Mouse (Mus musculus) stomach, embryonic 15.5 days (tissue): ENCODE results near the gene Csnk1d. TPM values are rescaled to one million over a fixed set of nuclear protein-coding genes. Genes with fewer than 3 reads are reported as not detected.

Experiments used
- ATAC-seq: fragments of 200-750 bp; cut with Nextera tagmentation; 2 replicates; pipeline ENCODE4 v1.8.0; 2017; ENCODE audit warnings: low read depth, moderate number of reproducible peaks, moderate TSS enrichment; ENCODE audit not compliant: insufficient read depth, low FRiP score
- H3K27ac ChIP-seq: fragments of 300-500 bp; sonication (generic); 2 replicates; pipeline ENCODE4 v1.5.1; 2015; ENCODE audit warnings: mild to moderate bottlenecking, inconsistent platforms
- H3K27me3 ChIP-seq: fragments of 300-500 bp; sonication (generic); replicated peaks from 2 replicates; pipeline ENCODE4 v1.6.1; 2015; ENCODE audit warnings: inconsistent platforms
- H3K36me3 ChIP-seq: fragments of 300-500 bp; sonication (generic); 2 replicates; pipeline ENCODE4 v1.6.1; 2015; ENCODE audit warnings: inconsistent platforms
- H3K4me1 ChIP-seq: fragments of 300-500 bp; sonication (generic); 2 replicates; pipeline ENCODE4 v1.6.1; 2015; ENCODE audit warnings: inconsistent platforms
- H3K4me2 ChIP-seq: fragments of 300-500 bp; sonication (generic); 2 replicates; pipeline ENCODE4 v1.6.1; 2015; ENCODE audit warnings: mild to moderate bottlenecking, inconsistent platforms
- H3K4me3 ChIP-seq: fragments of 300-500 bp; sonication (generic); replicated peaks from 2 replicates; pipeline ENCODE4 v1.5.1; 2015; ENCODE audit warnings: inconsistent platforms
- H3K9ac ChIP-seq: fragments of 300-500 bp; sonication (generic); 2 replicates; pipeline ENCODE4 v1.6.1; 2015; ENCODE audit warnings: inconsistent platforms
- H3K9me3 ChIP-seq: fragments of 300-500 bp; sonication (generic); 2 replicates; pipeline ENCODE4 v1.6.1; 2016; ENCODE audit warnings: inconsistent platforms
- WGBS: fragments of 180-500 bp; shearing (Covaris S2); methylation state at CpG from one replicate; pipeline ENCODE4 v1.1.7; 2015; 5-methylcytosine and 5-hydroxymethylcytosine counted together
- polyA plus RNA-seq: library from polyadenylated mRNA; unstranded; fragments of >200 nt; fragmentation: Nextera tagmentation; extraction: Ambion mirVana; gene quantifications from 2 replicates; pipeline ENCODE4 v1.2.1, GENCODE M21; 2015

Csnk1d gene
- polyA plus RNA-seq, 1 experiment from 2014 or later = 110 TPM

DNA sequence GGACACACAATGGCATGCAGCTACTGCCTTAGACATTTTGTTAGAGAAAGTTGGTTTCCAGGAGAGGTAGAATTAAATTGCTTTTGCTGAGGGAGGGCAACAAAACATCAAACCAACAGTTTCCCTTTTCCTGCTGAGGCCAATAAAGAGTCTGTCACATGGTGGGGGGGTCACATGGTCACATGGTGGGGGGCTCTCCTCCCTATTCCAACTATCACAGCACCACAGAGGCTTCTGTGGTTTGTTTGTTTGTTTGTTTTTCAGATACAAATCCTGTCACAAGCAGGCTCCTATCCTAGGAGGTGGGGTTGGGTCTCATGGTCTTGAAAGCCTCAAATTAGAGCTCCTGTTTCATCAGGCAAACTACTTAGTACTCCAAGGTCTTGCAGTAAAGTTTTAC lies 8.7 kb downstream of the Csnk1d start:
- Histone ChIP-seq H3K9ac (no peak overlapping the region), H3K9me3 (no peaks in the 10 kb centered on the region), H3K36me3 (peaks cover 23% of the 10 kb centered on the region), H3K4me1 (no peaks in the 10 kb centered on the region), H3K27ac (no peak overlapping the region), H3K27me3 (no peaks in the 10 kb centered on the region), H3K4me2 (no peak overlapping the region), H3K4me3 (no peak overlapping the region)
- ATAC-seq = no peak

GRCm38 (mm10) chr11:120981661-120982060 lies 9.5 kb downstream of the Csnk1d start:
- Histone ChIP-seq H3K4me3 (no peak overlapping the region), H3K9ac (no peak overlapping the region), H3K4me1 (no peaks in the 10 kb centered on the region), H3K27ac (no peak overlapping the region), H3K4me2 (no peak overlapping the region), H3K36me3 (peaks cover 23% of the 10 kb centered on the region), H3K27me3 (no peaks in the 10 kb centered on the region), H3K9me3 (no peaks in the 10 kb centered on the region)
- WGBS = 85% methylated on average over 4 of the region's 4 CpGs
- no peak for ATAC-seq

DNA sequence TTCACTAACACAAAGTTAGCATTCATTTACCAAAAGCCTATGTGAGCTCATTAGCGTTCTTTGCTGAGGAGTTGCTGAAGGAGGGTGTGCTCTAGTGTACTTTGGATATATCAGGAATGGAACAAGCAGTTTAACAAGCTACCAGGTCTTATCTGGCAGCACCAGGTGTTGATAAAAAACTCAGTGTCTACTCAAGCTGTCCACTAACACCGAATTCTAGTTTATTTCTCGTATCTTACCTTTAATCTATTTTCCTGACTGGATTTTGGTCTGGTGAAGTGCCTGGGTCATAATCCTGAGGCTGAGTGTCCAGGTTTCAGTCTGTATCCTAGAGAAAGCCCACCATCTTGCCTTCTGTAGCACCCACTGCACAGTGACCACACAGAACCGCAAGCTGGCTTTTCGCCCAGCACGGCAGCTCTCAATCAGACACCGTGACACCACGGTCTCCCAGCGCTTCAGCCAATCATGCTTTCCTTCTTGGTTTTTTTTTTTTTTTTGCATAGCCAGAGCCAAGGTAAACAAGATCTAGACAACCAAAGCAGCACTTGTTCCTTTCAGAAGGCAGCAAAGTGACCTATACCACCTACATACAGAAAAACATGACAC lies 10.6 kb downstream of the Csnk1d start:
- 73% methylated on average over 9 of the region's 9 CpGs for WGBS
- peak; percentile 78; the same call in 1 of the 2 replicates for ATAC-seq
- Histone ChIP-seq H3K9me3 (no peaks in the 10 kb centered on the region), H3K4me1 (no peaks in the 10 kb centered on the region), H3K4me2 (no peak overlapping the region), H3K9ac (no peak overlapping the region), H3K27me3 (no peaks in the 10 kb centered on the region), H3K27ac (peak overlapping the region; percentile 52; the same call in 1 of the 2 replicates), H3K36me3 (peaks cover 31% of the 10 kb centered on the region), H3K4me3 (no peak overlapping the region)

GRCm38 (mm10) chr11:120979711-120980426 lies 11.3 kb downstream of the Csnk1d start:
- Histone ChIP-seq H3K4me2 (no peak overlapping the region), H3K4me1 (no peaks in the 10 kb centered on the region), H3K9ac (no peak overlapping the region), H3K36me3 (peaks cover 35% of the 10 kb centered on the region), H3K9me3 (no peaks in the 10 kb centered on the region), H3K27ac (no peak overlapping the region), H3K4me3 (no peak overlapping the region), H3K27me3 (no peaks in the 10 kb centered on the region)
- ATAC-seq = peak; percentile 63
- WGBS = 69% methylated on average over 8 of the region's 8 CpGs

DNA sequence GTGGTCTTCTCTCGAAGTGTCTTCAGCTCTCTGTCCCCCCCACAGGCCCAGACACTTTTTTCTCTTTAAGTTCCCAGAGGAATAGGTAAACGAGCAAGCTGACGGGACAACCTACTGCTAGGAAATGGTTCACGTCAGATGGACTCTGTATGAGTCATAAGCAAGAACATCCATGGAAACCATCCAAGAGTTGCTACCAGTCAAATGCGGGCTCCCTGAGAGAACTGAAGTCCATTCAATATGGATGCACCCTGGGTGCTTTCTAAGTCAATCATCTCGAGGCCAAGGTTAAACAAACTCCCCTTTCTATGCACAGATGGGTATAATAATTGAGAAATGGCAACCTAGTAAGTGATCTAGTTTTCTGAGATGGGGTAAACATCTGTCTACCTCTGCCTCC lies 17.8 kb downstream of the Csnk1d start:
- no peaks in the 10 kb centered on the region for H3K4me1 ChIP-seq
- H3K27me3 ChIP-seq = no peaks in the 10 kb centered on the region
- no peak overlapping the region for H3K4me2 ChIP-seq
- H3K27ac ChIP-seq = no peak overlapping the region
- peaks cover 57% of the 10 kb centered on the region for H3K36me3 ChIP-seq
- H3K9me3 ChIP-seq = no peaks in the 10 kb centered on the region
- H3K4me3 ChIP-seq = no peak overlapping the region
- no peak for ATAC-seq
- WGBS = 62% methylated on average over 6 of the region's 6 CpGs
- no peak overlapping the region for H3K9ac ChIP-seq

DNA sequence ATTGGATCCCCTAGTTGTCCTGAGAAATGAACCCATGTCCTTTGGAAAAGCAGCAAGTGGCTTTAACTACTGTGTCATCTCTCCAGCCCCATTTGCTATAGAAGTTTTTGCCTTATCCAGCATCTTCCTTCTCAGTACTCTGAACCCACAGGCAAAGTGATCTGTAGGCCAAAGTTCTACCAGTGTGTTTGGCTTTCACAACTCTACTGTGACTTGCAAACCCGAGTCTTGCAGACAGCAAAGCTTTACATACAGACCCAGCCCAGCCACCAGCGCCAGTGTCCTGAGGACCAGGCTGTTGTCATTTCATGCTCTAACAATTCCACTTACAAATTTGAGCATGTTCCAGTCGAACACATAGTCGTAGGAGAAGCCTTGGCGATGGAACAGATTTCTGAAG lies 19.9 kb downstream of the Csnk1d start:
- Histone ChIP-seq H3K9ac (no peak overlapping the region), H3K4me2 (no peak overlapping the region), H3K27me3 (no peaks in the 10 kb centered on the region), H3K27ac (no peak overlapping the region), H3K9me3 (no peaks in the 10 kb centered on the region), H3K4me3 (no peak overlapping the region), H3K4me1 (0 out of 2 replicates have a peak, but pooled peaks cover 2% of the 10 kb centered on the region), H3K36me3 (peaks cover 77% of the 10 kb centered on the region)
- WGBS = 93% methylated on average over 5 of the region's 5 CpGs
- no peak for ATAC-seq

DNA sequence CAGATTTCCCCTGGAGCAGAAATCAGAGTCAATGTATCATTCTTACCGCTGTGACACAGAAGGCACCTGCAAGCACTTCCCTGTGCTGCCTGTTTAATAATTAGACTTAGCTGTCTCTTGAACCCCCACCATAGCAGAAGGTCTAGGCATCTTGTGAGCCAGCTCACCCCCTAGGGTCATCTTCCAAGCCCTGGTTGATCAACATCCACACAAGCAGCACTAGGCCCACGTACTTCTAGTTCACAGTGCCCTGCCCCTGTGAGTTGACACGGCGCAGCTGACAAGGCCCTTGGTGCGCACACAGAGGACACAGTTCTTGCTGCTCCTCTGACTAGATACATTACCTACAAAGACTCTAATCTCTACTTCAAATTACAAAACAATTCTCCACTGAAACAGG lies 21.4 kb downstream of the Csnk1d start:
- ATAC-seq = no peak
- Histone ChIP-seq H3K27me3 (no peaks in the 10 kb centered on the region), H3K4me1 (peaks cover 7% of the 10 kb centered on the region; the same call in 1 of the 2 replicates), H3K9ac (no peak overlapping the region), H3K27ac (no peak overlapping the region), H3K4me3 (no peak overlapping the region), H3K9me3 (no peaks in the 10 kb centered on the region), H3K4me2 (no peak overlapping the region), H3K36me3 (peaks cover 81% of the 10 kb centered on the region)
- WGBS = 92% methylated on average over 5 of the region's 5 CpGs

DNA sequence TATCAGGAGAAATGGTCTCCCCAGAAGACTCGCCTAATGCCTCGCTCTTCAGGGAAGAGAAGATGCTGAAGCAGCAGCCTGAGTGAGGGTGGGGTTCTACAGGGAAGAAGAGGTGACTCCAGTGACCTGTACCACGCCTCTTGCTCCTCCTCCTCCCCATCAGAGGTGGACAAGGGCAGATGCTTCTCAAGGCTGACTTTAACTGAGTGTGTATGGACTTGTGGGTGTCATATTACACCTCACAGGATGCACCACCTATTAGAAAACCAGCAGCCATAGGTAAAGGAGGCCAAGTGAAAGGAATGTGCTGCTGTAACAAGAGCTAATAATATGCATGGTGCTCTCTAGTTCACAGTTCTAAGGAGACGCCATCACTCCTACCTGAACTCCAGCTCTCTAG lies 25.5 kb downstream of the Csnk1d start:
- 75% methylated on average over 4 of the region's 4 CpGs for WGBS
- peaks cover 90% of the 10 kb centered on the region for H3K36me3 ChIP-seq

GRCm38 (mm10) chr11:120964195-120965157 lies 26.7 kb downstream of the Csnk1d start:
- no peak for ATAC-seq
- H3K36me3 ChIP-seq = peaks cover 85% of the 10 kb centered on the region
- no peak overlapping the region for H3K9ac ChIP-seq
- no peak overlapping the region for H3K4me2 ChIP-seq
- H3K9me3 ChIP-seq = no peaks in the 10 kb centered on the region
- H3K27me3 ChIP-seq = no peaks in the 10 kb centered on the region
- 79% methylated on average over 10 of the region's 10 CpGs for WGBS
- no peak overlapping the region for H3K4me3 ChIP-seq
- no peak overlapping the region for H3K27ac ChIP-seq
- H3K4me1 ChIP-seq = peaks cover 7% of the 10 kb centered on the region; the same call in 1 of the 2 replicates

More for the DNA sequence above, 25.5 kb downstream of the Csnk1d start:
- Histone ChIP-seq H3K4me3 (no peak overlapping the region), H3K4me2 (no peak overlapping the region), H3K9me3 (no peaks in the 10 kb centered on the region), H3K27ac (no peak overlapping the region), H3K27me3 (no peaks in the 10 kb centered on the region), H3K9ac (no peak overlapping the region), H3K4me1 (peaks cover 7% of the 10 kb centered on the region; the same call in 1 of the 2 replicates)
- ATAC-seq = no peak

- no peak overlapping the region for H3K4me2 ChIP-seq
- peaks cover 77% of the 10 kb centered on the region for H3K36me3 ChIP-seq
- no peak for ATAC-seq
Measured at GRCm38 (mm10) chr11:120962909-120963308, 28.2 kb downstream of the Csnk1d start.

GRCm38 (mm10) chr11:120962050-120962771 lies 28.9 kb downstream of the Csnk1d start:
- 88% methylated on average over 13 of the region's 13 CpGs for WGBS
- ATAC-seq = no peak
- no peak overlapping the region for H3K9ac ChIP-seq
- no peak overlapping the region for H3K4me3 ChIP-seq
- H3K9me3 ChIP-seq = no peaks in the 10 kb centered on the region
- peaks cover 74% of the 10 kb centered on the region for H3K36me3 ChIP-seq
- no peaks in the 10 kb centered on the region for H3K27me3 ChIP-seq
- no peak overlapping the region for H3K4me2 ChIP-seq
- peaks cover 15% of the 10 kb centered on the region; the same call in 1 of the 2 replicates for H3K4me1 ChIP-seq
- no peak overlapping the region for H3K27ac ChIP-seq

More at GRCm38 (mm10) chr11:120962909-120963308, 28.2 kb downstream of the Csnk1d start:
- Histone ChIP-seq H3K27me3 (no peaks in the 10 kb centered on the region), H3K4me3 (no peak overlapping the region), H3K9me3 (no peaks in the 10 kb centered on the region), H3K9ac (no peak overlapping the region), H3K27ac (no peak overlapping the region), H3K4me1 (peaks cover 11% of the 10 kb centered on the region; the same call in 1 of the 2 replicates)
- 90% methylated on average over 7 of the region's 7 CpGs for WGBS
